Mouse (Mus musculus) lung, adult 2 months (tissue): ENCODE data around the gene Ces1e.

Experiments used
- CTCF ChIP-seq: fragments of 200-500 bp; IDR thresholded peaks from 2 replicates; pipeline ENCODE4 v1.5.1; 2011; ENCODE audit warnings: mild to moderate bottlenecking, low read length, control low read depth; ENCODE audit not compliant: insufficient read depth
- POLR2A ChIP-seq: fragments of 200-500 bp; IDR thresholded peaks from 2 replicates; pipeline ENCODE4 v1.6.1; 2011; ENCODE audit warnings: low read depth, mild to moderate bottlenecking, control low read depth, low read length, borderline replicate concordance; ENCODE audit errors: extremely low read depth

DNA sequence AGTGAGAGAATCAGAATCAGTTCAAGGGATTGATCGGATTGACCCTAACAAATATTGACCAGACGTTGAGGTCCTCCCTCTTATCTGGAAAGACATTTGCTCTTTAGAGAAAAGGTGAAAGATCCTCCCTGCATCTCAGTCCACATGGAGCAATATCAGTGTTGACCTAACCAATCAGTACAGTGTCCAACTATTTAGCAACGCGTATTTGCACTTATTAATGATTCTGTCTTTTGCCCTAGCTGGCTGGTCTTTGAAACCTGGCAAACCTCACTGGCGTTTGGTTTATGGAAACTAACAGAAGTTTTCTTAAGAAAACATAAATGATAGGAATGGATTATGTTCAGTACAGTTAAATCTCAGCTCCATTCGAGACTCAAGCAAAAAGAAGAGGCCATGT is 4.6 kb upstream of the Ces1e start:
- TF ChIP-seq CTCF (no peak), POLR2A (no peak)
